In the genomic region with DNA sequence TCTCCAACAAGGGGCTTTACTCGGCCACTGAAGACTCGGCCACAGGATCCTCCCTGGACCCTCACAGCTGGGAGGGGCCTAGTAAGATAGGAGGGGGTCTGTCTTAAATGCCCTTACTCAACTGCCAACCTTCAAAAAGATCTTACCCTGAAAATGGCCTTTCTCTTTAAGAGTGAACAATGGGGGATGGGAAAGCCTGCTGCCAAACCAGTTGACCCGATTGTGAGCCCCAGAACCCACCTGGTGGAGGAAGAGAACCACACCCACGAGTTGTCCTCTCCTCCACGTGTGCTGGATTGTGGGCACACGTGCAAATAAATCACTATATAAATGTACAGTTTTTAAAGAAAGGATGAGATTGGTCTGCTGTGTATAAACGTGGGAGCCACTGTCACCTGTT, we compare ENCODE assay signal across 13 mouse cellular contexts. TPM values are rescaled to one million over a fixed set of nuclear protein-coding genes. Genes with fewer than 3 reads are reported as not detected.
A peak's percentile ranks its signal among the peaks of the same experiment; 100 is the strongest.
DNase-seq lines count a peak whose midpoint lies in the region; ATAC-seq lines count a peak whose summit lies in the region.
"Had no signal": no experiment of that assay in that cellular context is flagged by ENCODE, and none has a peak within 500 bp of the region (broad histone marks: within the 10 kb centered on the region; RNA-seq: fewer than 3 reads in every experiment).

No protein-coding gene starts in this region.

- DNase-seq in heart, postnatal 4 days: no peak
- DNase-seq in neural tube, embryonic 10.5 days (ENCODE audit: extremely low spot score, low spot score): no peak
- no peak for DNase-seq in urinary bladder, postnatal 25 days (ENCODE audit: low spot score)
- no peak for DNase-seq in adrenal gland, postnatal 10 days
- DNase-seq: cerebellum, adult 8-10 months; gastrocnemius, postnatal 36 days had no signal

- peaks cover 48% of the 10 kb centered on the region for H3K4me1 ChIP-seq in heart, embryonic 15.5 days (replicated peaks)
- H3K4me1 ChIP-seq in neural tube, embryonic 12.5 days: peaks cover 40% of the 10 kb centered on the region
- H3K4me1 ChIP-seq in limb, embryonic 13.5 days: peaks cover 48% of the 10 kb centered on the region
- H3K4me1 ChIP-seq in stomach, embryonic 16.5 days (ENCODE audit: control insufficient read depth, insufficient read depth, low read length): peaks cover 29% of the 10 kb centered on the region

- no peak for ATAC-seq in heart, embryonic 15.5 days (replicated peaks; ENCODE audit: insufficient number of reproducible peaks, insufficient read depth, low FRiP score, low read depth)
- ATAC-seq in neural tube, embryonic 12.5 days (ENCODE audit: low FRiP score, low read depth): no peak
- no peak for ATAC-seq in limb, embryonic 13.5 days (ENCODE audit: low FRiP score, low read depth)
- ATAC-seq in stomach, embryonic 16.5 days (ENCODE audit: insufficient read depth, low FRiP score): no peak

- H3K4me3 ChIP-seq in heart, embryonic 15.5 days: no peak overlapping the region
- no peak overlapping the region for H3K4me3 ChIP-seq in neural tube, embryonic 12.5 days
- H3K4me3 ChIP-seq in limb, embryonic 13.5 days: no peak overlapping the region
- no peak overlapping the region for H3K4me3 ChIP-seq in stomach, embryonic 16.5 days (replicated peaks; ENCODE audit: low read length)
- H3K4me3 ChIP-seq: myocyte had no signal

- no peaks in the 10 kb centered on the region for H3K9me3 ChIP-seq in heart, embryonic 15.5 days (replicated peaks)
- H3K9me3 ChIP-seq in neural tube, embryonic 12.5 days: no peaks in the 10 kb centered on the region
- H3K9me3 ChIP-seq in limb, embryonic 13.5 days: no peaks in the 10 kb centered on the region
- no peaks in the 10 kb centered on the region for H3K9me3 ChIP-seq in stomach, embryonic 16.5 days (replicated peaks; ENCODE audit: control insufficient read depth, low read length)

- H3K27ac ChIP-seq in heart, embryonic 15.5 days: peak overlapping the region; percentile 84
- peak overlapping the region; percentile 21; the same call in 1 of the 2 replicates for H3K27ac ChIP-seq in neural tube, embryonic 12.5 days
- 0 out of 2 replicates have a peak overlapping the region, but pooled peaks have one; percentile 44 for H3K27ac ChIP-seq in limb, embryonic 13.5 days
- H3K27ac ChIP-seq in stomach, embryonic 16.5 days (ENCODE audit: low read length): peak overlapping the region; percentile 30; the same call in 1 of the 2 replicates

- H3K36me3 ChIP-seq in heart, embryonic 15.5 days: peaks cover 18% of the 10 kb centered on the region; the same call in 1 of the 2 replicates
- peaks cover 41% of the 10 kb centered on the region for H3K36me3 ChIP-seq in neural tube, embryonic 12.5 days
- H3K36me3 ChIP-seq in limb, embryonic 13.5 days: peaks cover 48% of the 10 kb centered on the region
- H3K36me3 ChIP-seq in stomach, embryonic 16.5 days (ENCODE audit: control insufficient read depth, insufficient read depth, low read length): 0 out of 2 replicates have a peak, but pooled peaks cover 2% of the 10 kb centered on the region

- no peak overlapping the region for H3K9ac ChIP-seq in heart, embryonic 15.5 days
- H3K9ac ChIP-seq in neural tube, embryonic 12.5 days: no peak overlapping the region
- H3K9ac ChIP-seq in limb, embryonic 13.5 days: no peak overlapping the region
- no peak overlapping the region for H3K9ac ChIP-seq in stomach, embryonic 16.5 days (ENCODE audit: low read length)

- no peaks in the 10 kb centered on the region for H3K27me3 ChIP-seq in heart, embryonic 15.5 days
- H3K27me3 ChIP-seq in neural tube, embryonic 12.5 days (replicated peaks): no peaks in the 10 kb centered on the region
- H3K27me3 ChIP-seq in limb, embryonic 13.5 days: no peaks in the 10 kb centered on the region
- H3K27me3 ChIP-seq in stomach, embryonic 16.5 days (ENCODE audit: control insufficient read depth, insufficient read depth, low read length): no peaks in the 10 kb centered on the region
- H3K27me3 ChIP-seq: CH12.LX had no signal

- WGBS in heart, embryonic 15.5 days: 52% methylated on average over 7 of the region's 7 CpGs
- 67% methylated on average over 7 of the region's 7 CpGs for WGBS in neural tube, embryonic 12.5 days
- 45% methylated on average over 7 of the region's 7 CpGs for WGBS in limb, embryonic 13.5 days
- WGBS in stomach, embryonic 16.5 days: 44% methylated on average over 7 of the region's 7 CpGs

- H3K4me2 ChIP-seq in heart, embryonic 15.5 days: 0 out of 2 replicates have a peak overlapping the region, but pooled peaks have one; percentile 38
- no peak overlapping the region for H3K4me2 ChIP-seq in neural tube, embryonic 12.5 days (replicated peaks)
- H3K4me2 ChIP-seq in limb, embryonic 13.5 days (replicated peaks): no peak overlapping the region
- H3K4me2 ChIP-seq in stomach, embryonic 16.5 days (ENCODE audit: low read depth, low read length): no peak overlapping the region
- H3K4me2 ChIP-seq: liver, embryonic 11.5 days had no signal

RNA-seq across cellular contexts. Expression of gene BC034090, which starts 38.9 kb away (rescaled TPM):
- polyA plus RNA-seq in heart, embryonic 15.5 days (2015; fragmentation: Nextera tagmentation; extraction: Ambion mirVana): 8.0 and 9.4 TPM in 2 replicates
- 10 to 100 TPM; 55.0 to 60.7 TPM for total RNA-seq in heart, postnatal 4 days (2021)
- polyA plus RNA-seq in neural tube, embryonic 12.5 days (2016; fragmentation: Nextera tagmentation; extraction: Ambion mirVana): 6.7 and 8.1 TPM in 2 replicates
- 8.5 and 9.1 TPM in 2 replicates for polyA plus RNA-seq in limb, embryonic 13.5 days (2015; fragmentation: Nextera tagmentation; extraction: Ambion mirVana)
- 2.5 and 3.3 TPM in 2 replicates for polyA plus RNA-seq in stomach, embryonic 16.5 days (2015; fragmentation: Nextera tagmentation; extraction: Ambion mirVana)
- total RNA-seq in adrenal gland, postnatal 10 days (2021): 10 to 100 TPM; 22.3 to 26.2 TPM

RNA-seq across cellular contexts. Expression of gene Stx6, which starts 46.8 kb away (rescaled TPM):
- 47.7 and 57.0 TPM in 2 replicates for polyA plus RNA-seq in heart, embryonic 15.5 days (2015; fragmentation: Nextera tagmentation; extraction: Ambion mirVana)
- total RNA-seq in heart, postnatal 4 days (2021): 10 to 100 TPM; 53.0 to 56.5 TPM
- 129 and 131 TPM in 2 replicates for polyA plus RNA-seq in neural tube, embryonic 12.5 days (2016; fragmentation: Nextera tagmentation; extraction: Ambion mirVana)
- 89.3 and 98.1 TPM in 2 replicates for polyA plus RNA-seq in limb, embryonic 13.5 days (2015; fragmentation: Nextera tagmentation; extraction: Ambion mirVana)
- polyA plus RNA-seq in stomach, embryonic 16.5 days (2015; fragmentation: Nextera tagmentation; extraction: Ambion mirVana): 45.7 and 49.4 TPM in 2 replicates
- total RNA-seq in adrenal gland, postnatal 10 days (2021): 10 to 100 TPM; 47.9 to 65.0 TPM

RNA-seq across cellular contexts. Expression of gene Mr1, which starts 58.7 kb away (rescaled TPM):
- 6.6 and 7.1 TPM in 2 replicates for polyA plus RNA-seq in heart, embryonic 15.5 days (2015; fragmentation: Nextera tagmentation; extraction: Ambion mirVana)
- 1 to 10 TPM; 8.8 to 9.4 TPM for total RNA-seq in heart, postnatal 4 days (2021)
- 0.76 and 1.0 TPM in 2 replicates for polyA plus RNA-seq in neural tube, embryonic 12.5 days (2016; fragmentation: Nextera tagmentation; extraction: Ambion mirVana)
- 7.6 and 7.7 TPM in 2 replicates for polyA plus RNA-seq in limb, embryonic 13.5 days (2015; fragmentation: Nextera tagmentation; extraction: Ambion mirVana)
- polyA plus RNA-seq in stomach, embryonic 16.5 days (2015; fragmentation: Nextera tagmentation; extraction: Ambion mirVana): 8.4 and 9.1 TPM in 2 replicates
- 10 to 100 TPM; 13.4 to 18.6 TPM for total RNA-seq in adrenal gland, postnatal 10 days (2021)

Comparison
In these comparisons a context has a peak if more than half of its experiments do, and no peak if none do; other contexts are left out.
1. H3K27ac ChIP-seq: peak in every context shown above with its lines; median percentile 84 in heart, embryonic 15.5 days; 44 in limb, embryonic 13.5 days; 30 in stomach, embryonic 16.5 days; 21 in neural tube, embryonic 12.5 days.